Mouse (Mus musculus) erythroblast, embryonic 14.5 days (primary cell): Measurements from ENCODE around the gene Cep68.

ENCODE experiments used
- GATA1 ChIP-seq: IDR thresholded peaks from 2 replicates; pipeline ENCODE4 v1.6.1; 2012; ENCODE audit warnings: low read length, inconsistent platforms, mixed read lengths
- TAL1 ChIP-seq: IDR thresholded peaks from 3 replicates; pipeline ENCODE4 v1.6.1; 2012; ENCODE audit warnings: low read length, inconsistent platforms, mixed read lengths

GRCm38 (mm10) chr11:20211838-20212237 is 37.4 kb downstream of the Cep68 start:
- TF ChIP-seq GATA1 (no peak), TAL1 (no peak)
